Mouse (Mus musculus) hindbrain, embryonic 11.5 days (tissue): ENCODE measurements around the gene Tle1. TPM values are rescaled to one million over a fixed set of nuclear protein-coding genes. Genes with fewer than 3 reads are reported as not detected.

ENCODE experiments used
- ATAC-seq: fragments of 200-750 bp; cut with Nextera tagmentation; 2 replicates; pipeline ENCODE4 v1.8.0; 2017; ENCODE audit warnings: mild to moderate bottlenecking, moderate TSS enrichment, moderate library complexity; ENCODE audit not compliant: low FRiP score
- DNase-seq: peaks from one replicate; pipeline ENCODE4 v3.0.0-alpha.2; 2015; ENCODE audit warnings: low spot score
- H3K27ac ChIP-seq: fragments of 300-500 bp; sonication (generic); 2 replicates; pipeline ENCODE4 v1.5.1; 2014; ENCODE audit warnings: mild to moderate bottlenecking, low read depth, low read length
- H3K27me3 ChIP-seq: fragments of 300-500 bp; sonication (generic); 2 replicates; pipeline ENCODE4 v1.6.1; 2014; ENCODE audit warnings: mild to moderate bottlenecking, low read length, moderate library complexity, mixed read lengths; ENCODE audit not compliant: control insufficient read depth, insufficient read depth
- H3K36me3 ChIP-seq: fragments of 300-500 bp; sonication (generic); 2 replicates; pipeline ENCODE4 v1.6.1; 2014; ENCODE audit warnings: mild to moderate bottlenecking, low read length, moderate library complexity, mixed read lengths; ENCODE audit not compliant: control insufficient read depth, insufficient read depth
- H3K4me1 ChIP-seq: fragments of 300-500 bp; sonication (generic); replicated peaks from 2 replicates; pipeline ENCODE4 v1.6.1; 2014; ENCODE audit warnings: low read length, mixed read lengths; ENCODE audit not compliant: control insufficient read depth, insufficient read depth
- H3K4me2 ChIP-seq: fragments of 300-500 bp; sonication (generic); replicated peaks from 2 replicates; pipeline ENCODE4 v1.6.1; 2014; ENCODE audit warnings: mild to moderate bottlenecking, low read depth, low read length
- H3K4me3 ChIP-seq: fragments of 300-500 bp; sonication (generic); 2 replicates; pipeline ENCODE4 v1.5.1; 2014; ENCODE audit warnings: low read depth, low read length
- H3K9ac ChIP-seq: fragments of 300-500 bp; sonication (generic); 2 replicates; pipeline ENCODE4 v1.6.1; 2014; ENCODE audit warnings: low read depth, low read length
- H3K9me3 ChIP-seq: fragments of 300-500 bp; sonication (generic); 2 replicates; pipeline ENCODE4 v1.6.1; 2016; ENCODE audit warnings: low read length; ENCODE audit not compliant: control insufficient read depth
- WGBS: fragments of 180-500 bp; shearing (Covaris S2); extraction: QIAGEN DNeasy Blood & Tissue Kit; methylation state at CpG from one replicate; pipeline ENCODE4 v1.1.7; 2014; 5-methylcytosine and 5-hydroxymethylcytosine counted together
- polyA plus RNA-seq: library from polyadenylated mRNA; unstranded; fragments of >200 nt; fragmentation: Nextera tagmentation; extraction: Ambion mirVana; gene quantifications from 2 replicates; pipeline ENCODE4 v1.2.1, GENCODE M21; 2014

Tle1 gene
- polyA plus RNA-seq, 1 experiment from 2014 or later: 44.1 TPM

DNA sequence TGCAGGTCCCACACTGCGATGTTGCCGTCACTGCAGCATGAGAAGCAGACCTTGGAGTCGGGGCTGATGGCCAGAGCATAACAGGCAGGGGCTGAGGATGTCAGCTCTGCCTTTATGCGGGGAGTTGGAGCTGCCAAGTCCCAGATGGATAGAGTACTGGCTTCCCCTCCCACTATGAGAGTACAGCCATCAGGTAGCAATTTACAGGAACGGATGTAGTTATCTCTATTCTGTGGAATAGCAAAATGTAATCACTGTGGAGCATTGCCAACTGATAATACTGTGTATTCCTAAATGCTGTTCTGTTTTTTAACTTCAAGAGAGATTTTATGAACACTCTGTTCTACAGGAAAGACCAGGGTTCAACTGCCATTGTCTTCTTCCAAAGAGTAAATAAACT is 75.9 kb downstream of the Tle1 start:
- Histone ChIP-seq H3K36me3 (no peaks in the 10 kb centered on the region), H3K4me1 (no peaks in the 10 kb centered on the region), H3K9ac (no peak overlapping the region), H3K9me3 (no peaks in the 10 kb centered on the region), H3K27me3 (no peaks in the 10 kb centered on the region), H3K4me2 (no peak overlapping the region), H3K27ac (no peak overlapping the region), H3K4me3 (no peak overlapping the region)
- ATAC-seq (0 out of 2 replicates have a peak, but pooled peaks have one; percentile 6), DNase-seq (no peak)
- 91% methylated on average over 5 of the region's 5 CpGs for WGBS

DNA sequence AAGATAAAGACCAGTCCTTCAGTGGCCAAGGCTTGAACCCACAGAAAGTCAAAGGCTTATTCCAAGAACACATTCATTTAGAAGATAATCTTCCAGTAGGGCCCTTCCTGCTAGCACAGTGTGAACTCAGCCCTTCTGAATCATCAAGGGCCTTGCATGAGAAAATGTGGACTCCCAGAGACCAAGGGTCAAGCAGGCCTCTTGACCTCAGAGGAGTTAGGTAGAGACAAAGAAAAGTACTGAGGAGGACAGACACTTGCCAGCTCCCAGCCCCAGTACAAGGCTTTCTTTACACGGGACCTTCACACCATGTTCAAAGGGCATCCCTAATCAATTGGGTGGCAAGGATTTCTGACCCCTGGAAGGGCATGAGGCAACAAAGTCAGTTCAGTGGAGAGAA is 77.9 kb downstream of the Tle1 start:
- Histone ChIP-seq H3K4me2 (no peak overlapping the region), H3K9ac (no peak overlapping the region), H3K27ac (no peak overlapping the region), H3K4me3 (no peak overlapping the region), H3K4me1 (no peaks in the 10 kb centered on the region), H3K27me3 (no peaks in the 10 kb centered on the region), H3K36me3 (peaks cover 2% of the 10 kb centered on the region; the same call in 1 of the 2 replicates), H3K9me3 (no peaks in the 10 kb centered on the region)
- ATAC-seq (no peak), DNase-seq (no peak)
- WGBS: 14% methylated on average over 1 of the region's 1 CpGs

DNA sequence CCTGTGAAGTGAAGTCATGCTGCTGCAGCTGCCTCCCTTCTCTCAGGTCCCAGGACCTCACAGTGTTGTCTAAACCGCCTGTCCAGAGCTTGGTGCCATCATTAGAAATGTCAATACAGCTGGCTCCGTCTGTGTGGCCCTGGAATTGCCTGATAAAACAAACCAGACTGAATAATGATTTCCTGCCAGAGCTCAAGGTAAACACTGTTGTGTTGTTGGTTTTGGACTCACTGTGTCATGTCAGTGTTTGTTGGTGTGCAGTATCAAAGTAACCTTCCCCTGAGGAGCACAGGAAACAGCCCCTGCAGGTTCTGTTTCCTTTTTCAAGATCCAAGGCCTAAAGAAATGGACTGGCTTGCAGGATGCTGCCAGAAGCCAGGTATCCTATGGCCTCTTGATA is 78.4 kb downstream of the Tle1 start:
- no peaks in the 10 kb centered on the region for H3K9me3 ChIP-seq
- H3K4me3 ChIP-seq: no peak overlapping the region
- H3K36me3 ChIP-seq: peaks cover 2% of the 10 kb centered on the region; the same call in 1 of the 2 replicates
- no peak overlapping the region for H3K27ac ChIP-seq
- WGBS: 51% methylated on average over 2 of the region's 2 CpGs
- no peak for DNase-seq
- H3K4me1 ChIP-seq: no peaks in the 10 kb centered on the region
- no peak overlapping the region for H3K4me2 ChIP-seq
- H3K27me3 ChIP-seq: no peaks in the 10 kb centered on the region
- no peak for ATAC-seq
- no peak overlapping the region for H3K9ac ChIP-seq

DNA sequence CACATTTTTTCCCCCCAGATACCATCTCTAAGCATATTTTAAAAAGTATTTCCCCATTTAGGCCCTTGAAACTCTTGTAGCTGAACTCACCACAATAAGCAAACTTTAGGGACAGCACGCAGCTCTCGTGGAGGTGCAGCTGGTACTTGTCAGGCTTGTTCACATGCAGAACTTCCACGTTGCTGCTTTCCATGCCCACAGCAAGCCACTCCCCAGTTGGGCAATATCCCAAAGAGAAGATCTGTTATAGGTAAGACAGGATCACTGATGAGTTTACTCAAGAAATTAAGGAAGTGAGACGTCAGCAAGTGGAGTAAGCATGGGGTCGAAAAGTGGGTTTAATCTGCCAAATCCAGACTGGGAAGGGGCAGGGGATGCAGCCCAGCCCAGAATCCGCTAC is 80.7 kb downstream of the Tle1 start:
- WGBS: 97% methylated on average over 6 of the region's 6 CpGs
- ATAC-seq: no peak
- H3K27me3 ChIP-seq: no peaks in the 10 kb centered on the region
- no peaks in the 10 kb centered on the region for H3K4me1 ChIP-seq
- H3K4me3 ChIP-seq: no peak overlapping the region
- H3K4me2 ChIP-seq: no peak overlapping the region
- H3K9ac ChIP-seq: no peak overlapping the region
- peaks cover 2% of the 10 kb centered on the region; the same call in 1 of the 2 replicates for H3K36me3 ChIP-seq
- DNase-seq: no peak
- H3K9me3 ChIP-seq: no peaks in the 10 kb centered on the region
- H3K27ac ChIP-seq: no peak overlapping the region

DNA sequence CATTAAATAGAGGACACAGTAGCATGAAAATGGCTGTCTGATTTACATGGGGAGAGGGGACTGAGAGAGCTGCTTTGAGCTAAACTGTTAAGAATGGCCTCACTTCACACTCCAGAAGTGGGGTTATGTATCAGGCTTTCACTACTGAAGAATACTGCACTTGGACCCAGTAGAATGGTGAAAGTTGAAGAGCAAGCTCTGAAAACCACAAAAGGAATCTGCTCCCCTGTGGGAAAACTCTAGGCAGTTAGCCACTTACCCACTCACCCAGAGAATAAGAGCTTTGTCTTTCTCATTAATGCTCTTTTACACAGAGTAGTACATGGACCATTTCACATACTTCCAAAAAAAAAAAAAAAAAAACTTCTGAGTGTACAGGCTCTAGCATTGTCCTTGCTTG is 95.0 kb downstream of the Tle1 start:
- H3K4me2 ChIP-seq: no peak overlapping the region
- H3K36me3 ChIP-seq: no peaks in the 10 kb centered on the region
- H3K9me3 ChIP-seq: no peaks in the 10 kb centered on the region; the same call in 1 of the 2 replicates
- H3K27me3 ChIP-seq: no peaks in the 10 kb centered on the region
- no peak overlapping the region for H3K27ac ChIP-seq
- ATAC-seq: no peak
- no peak overlapping the region for H3K4me3 ChIP-seq
- H3K4me1 ChIP-seq: no peaks in the 10 kb centered on the region
- no peak overlapping the region for H3K9ac ChIP-seq
- no peak for DNase-seq

DNA sequence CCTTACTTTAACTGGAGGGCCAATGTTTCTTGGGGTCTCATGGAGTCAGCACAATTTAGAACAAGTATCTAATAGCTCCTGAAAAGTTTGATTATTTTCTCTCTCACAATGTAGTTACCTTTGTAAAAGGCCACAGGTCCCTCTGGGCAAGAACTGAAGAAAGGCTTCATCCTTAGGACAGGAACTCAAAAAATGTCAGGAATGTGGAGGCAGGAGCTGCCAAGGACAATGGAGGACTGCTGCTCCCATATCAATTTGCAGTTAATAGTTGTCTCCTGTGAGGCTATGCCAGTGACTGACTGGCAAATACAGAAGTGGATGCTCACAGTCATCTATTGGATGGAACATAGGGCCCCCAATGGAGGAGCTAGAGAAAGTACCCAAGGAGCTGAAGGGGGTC is 96.5 kb downstream of the Tle1 start:
- Histone ChIP-seq H3K4me3 (no peak overlapping the region), H3K27me3 (no peaks in the 10 kb centered on the region), H3K4me2 (no peak overlapping the region), H3K36me3 (no peaks in the 10 kb centered on the region), H3K9ac (no peak overlapping the region), H3K4me1 (no peaks in the 10 kb centered on the region), H3K27ac (no peak overlapping the region), H3K9me3 (no peaks in the 10 kb centered on the region; the same call in 1 of the 2 replicates)
- DNase-seq: no peak
- no peak for ATAC-seq

DNA sequence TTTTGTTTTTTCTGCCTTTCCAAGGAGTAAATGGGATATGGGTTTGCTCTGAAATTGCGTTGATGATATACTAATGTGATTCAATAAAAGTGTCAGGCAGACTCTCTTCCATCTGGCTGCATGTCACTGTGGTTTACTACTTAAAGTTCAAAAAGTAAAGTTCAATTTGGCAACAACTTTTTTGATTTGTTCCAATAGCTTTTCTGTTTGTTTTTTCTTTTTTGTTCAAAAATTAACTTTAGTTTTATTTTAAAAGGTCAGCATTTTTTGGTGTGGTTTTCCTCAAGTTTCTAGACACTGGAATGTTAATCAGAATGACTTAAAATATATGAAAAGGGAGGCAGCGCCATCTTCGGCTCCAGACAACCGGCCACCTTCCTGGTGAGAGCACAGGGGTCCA is 112.9 kb downstream of the Tle1 start:
- DNase-seq (no peak), ATAC-seq (no peak)
- no peaks in the 10 kb centered on the region for H3K4me1 ChIP-seq
- H3K36me3 ChIP-seq: no peaks in the 10 kb centered on the region
- H3K4me2 ChIP-seq: no peak overlapping the region
- no peak overlapping the region for H3K27ac ChIP-seq
- no peaks in the 10 kb centered on the region for H3K9me3 ChIP-seq
- no peak overlapping the region for H3K4me3 ChIP-seq
- H3K9ac ChIP-seq: no peak overlapping the region
- no peaks in the 10 kb centered on the region for H3K27me3 ChIP-seq
- 95% methylated on average over 4 of the region's 4 CpGs for WGBS

DNA sequence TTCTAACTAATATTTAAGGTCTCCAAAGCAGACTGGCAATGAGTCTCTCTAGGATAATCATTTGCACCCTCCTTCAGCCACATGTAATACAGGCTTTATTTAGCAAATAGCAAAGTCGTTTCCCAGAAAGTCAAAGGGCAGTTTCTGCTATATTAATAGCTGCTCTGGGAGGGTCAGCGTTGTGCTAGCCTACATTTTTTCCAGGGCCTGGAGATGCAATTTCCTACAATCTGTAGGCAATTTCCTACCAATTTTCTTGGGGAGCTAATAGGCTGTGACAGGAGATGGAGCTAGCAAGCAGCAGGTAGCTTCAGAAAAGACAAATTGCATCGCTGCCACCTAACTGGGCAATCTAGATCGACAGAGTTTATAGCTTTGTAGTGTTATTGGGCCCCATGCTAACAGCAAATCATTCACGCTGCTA is 131.6 kb downstream of the Tle1 start:
- no peaks in the 10 kb centered on the region for H3K4me1 ChIP-seq
- 58% methylated on average over 5 of the region's 5 CpGs for WGBS
- ATAC-seq (no peak), DNase-seq (peak; percentile 11)
- H3K4me2 ChIP-seq: no peak overlapping the region
- no peak overlapping the region for H3K9ac ChIP-seq
- no peaks in the 10 kb centered on the region for H3K36me3 ChIP-seq
- no peaks in the 10 kb centered on the region for H3K27me3 ChIP-seq
- no peak overlapping the region for H3K4me3 ChIP-seq
- H3K9me3 ChIP-seq: no peaks in the 10 kb centered on the region
- no peak overlapping the region for H3K27ac ChIP-seq

DNA sequence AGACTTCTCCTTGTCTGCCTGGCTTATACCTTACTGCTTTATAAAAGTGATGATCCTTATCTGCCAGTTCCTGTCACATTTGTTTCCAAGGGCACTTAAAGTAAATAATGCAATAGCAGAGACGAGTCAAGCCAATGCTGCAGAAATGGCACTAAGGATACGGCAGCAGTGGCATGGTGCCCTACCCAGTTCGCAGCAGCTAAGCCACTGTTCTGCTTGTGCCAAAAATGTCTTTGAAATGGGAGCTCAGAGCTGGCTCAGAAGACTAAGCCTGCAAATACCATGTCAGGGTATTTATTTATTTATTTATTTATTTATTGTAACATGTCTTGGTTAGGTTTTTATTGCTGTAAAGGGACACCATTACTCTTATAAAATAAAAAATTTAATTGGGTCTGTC is 132.8 kb downstream of the Tle1 start:
- ATAC-seq (no peak), DNase-seq (no peak)
- WGBS: 88% methylated on average over 3 of the region's 3 CpGs
- Histone ChIP-seq H3K27ac (no peak overlapping the region), H3K27me3 (no peaks in the 10 kb centered on the region), H3K9ac (no peak overlapping the region), H3K36me3 (no peaks in the 10 kb centered on the region), H3K4me3 (no peak overlapping the region), H3K4me2 (no peak overlapping the region), H3K4me1 (no peaks in the 10 kb centered on the region), H3K9me3 (no peaks in the 10 kb centered on the region)
